Mouse (Mus musculus) right cerebral cortex, adult 18-20 months (tissue): ENCODE results near the gene Ptpn7.
A peak's percentile ranks its signal among the peaks of the same experiment; 100 is the strongest.
"Not testable (repeated sequence)": the region's sequence is repeated elsewhere in the genome, so short reads cannot be mapped to it uniquely, and the experiment has no call there.

Experiments
- DNase-seq: peaks from one replicate; pipeline ENCODE4 v3.0.0; 2022; ENCODE audit warnings: mixed read lengths

Ptpn7 gene

GRCm38 (mm10) chr1:135159556-135160123 lies 27.1 kb downstream of the Ptpn7 start:
- DNase-seq = no peak

GRCm38 (mm10) chr1:135160411-135161050 lies 28.0 kb downstream of the Ptpn7 start:
- no peak for DNase-seq

GRCm38 (mm10) chr1:135162720-135163119 lies 30.2 kb downstream of the Ptpn7 start:
- peak; percentile 64 for DNase-seq

GRCm38 (mm10) chr1:135167435-135167834 lies 34.9 kb downstream of the Ptpn7 start, which contains the start of gene Gpr37l1:
TSS of gene Gpr37l1 (minus strand) at chr1:135167681.
- DNase-seq = peak; percentile 45

GRCm38 (mm10) chr1:135168453-135169200 lies 36.1 kb downstream of the Ptpn7 start:
- DNase-seq = no peak

- no peak for DNase-seq
These were observed 37.2 kb downstream of the Ptpn7 start for GRCm38 (mm10) chr1:135169556-135170224.

GRCm38 (mm10) chr1:135170299-135170698 lies 37.8 kb downstream of the Ptpn7 start:
- DNase-seq = no peak

- no peak for DNase-seq
These were observed 38.7 kb downstream of the Ptpn7 start for GRCm38 (mm10) chr1:135171202-135171601.

- DNase-seq = peak; percentile 70
These were observed 39.5 kb downstream of the Ptpn7 start for GRCm38 (mm10) chr1:135171984-135172383.

GRCm38 (mm10) chr1:135173311-135173710 lies 40.8 kb downstream of the Ptpn7 start:
- DNase-seq = no peak

- DNase-seq = no peak
These were observed 42.7 kb downstream of the Ptpn7 start for GRCm38 (mm10) chr1:135175176-135175575.

GRCm38 (mm10) chr1:135177724-135178123 lies 45.2 kb downstream of the Ptpn7 start:
- DNase-seq = no peak

GRCm38 (mm10) chr1:135178863-135179262 lies 46.4 kb downstream of the Ptpn7 start:
- DNase-seq = no peak

- DNase-seq = no peak
These were observed 48.3 kb downstream of the Ptpn7 start for GRCm38 (mm10) chr1:135180830-135181229.

GRCm38 (mm10) chr1:135181275-135181674 lies 48.8 kb downstream of the Ptpn7 start:
- DNase-seq = no peak

GRCm38 (mm10) chr1:135181880-135182623 lies 49.6 kb downstream of the Ptpn7 start:
- no peak for DNase-seq

- DNase-seq = no peak
These were observed 50.5 kb downstream of the Ptpn7 start for GRCm38 (mm10) chr1:135182975-135183374.

- DNase-seq = no peak
These were observed 50.9 kb downstream of the Ptpn7 start for GRCm38 (mm10) chr1:135183448-135183847.

- no peak for DNase-seq
These were observed 51.6 kb downstream of the Ptpn7 start for GRCm38 (mm10) chr1:135183941-135184570.

- no peak for DNase-seq
These were observed 53.4 kb downstream of the Ptpn7 start for GRCm38 (mm10) chr1:135185936-135186335.

- DNase-seq = no peak
These were observed 53.9 kb downstream of the Ptpn7 start for GRCm38 (mm10) chr1:135186427-135186826.

- not testable (repeated sequence) for DNase-seq
These were observed 54.5 kb downstream of the Ptpn7 start for GRCm38 (mm10) chr1:135187016-135187415.
